Mouse (Mus musculus): Measurements from ENCODE around the gene Trmt61a. TPM values are rescaled to one million over a fixed set of nuclear protein-coding genes. Genes with fewer than 3 reads are reported as not detected.
"Not testable (repeated sequence)": the region's sequence is repeated elsewhere in the genome, so short reads cannot be mapped to it uniquely, and the experiment has no call there.

The Trmt61a gene
- 21.6 and 24.3 TPM in 2 replicates for polyA plus RNA-seq (2012; rRNA removed)

- H3K4me1 ChIP-seq (ENCODE audit: control insufficient read depth, insufficient read depth, low read length), result peaks cover 8% of the 10 kb centered on the region
- peak within 1 kb of the TSS; percentile 86 for H3K4me3 ChIP-seq (replicated peaks; ENCODE audit: extremely low read depth, low read depth, low read length)
- peak; percentile 77; the same call in 1 of the 2 replicates for TF ChIP-seq POLR2A (IDR thresholded peaks at IDR 0.05; ENCODE audit: borderline replicate concordance, extremely low read depth, low read depth, low read length)
- no peak for TF ChIP-seq CTCF (IDR thresholded peaks at IDR 0.05; ENCODE audit: insufficient read depth, low read length)
- peak; percentile 84 for DNase-seq
- under 1% methylated on average over 51 of the region's 51 CpGs for WGBS
These were observed at the start of gene Trmt61a for GRCm38 (mm10) chr12:111677882-111678669. Gene Trmt61a, plus strand, starts transcription at chr12:111678105.

GRCm38 (mm10) chr12:111648061-111648645 is 29.8 kb upstream of the Trmt61a start:
- DNase-seq, result peak; percentile 49
- WGBS, result 47% methylated on average over 6 of the region's 6 CpGs
- no peaks in the 10 kb centered on the region for H3K4me1 ChIP-seq (ENCODE audit: control insufficient read depth, insufficient read depth, low read length)
- peak; percentile 86 for TF ChIP-seq CTCF (IDR thresholded peaks at IDR 0.05; ENCODE audit: insufficient read depth, low read length)
- TF ChIP-seq POLR2A (IDR thresholded peaks at IDR 0.05; ENCODE audit: borderline replicate concordance, extremely low read depth, low read depth, low read length), result no peak
- H3K4me3 ChIP-seq (replicated peaks; ENCODE audit: extremely low read depth, low read depth, low read length), result no peak overlapping the region

GRCm38 (mm10) chr12:111652953-111653352 is 25.0 kb upstream of the Trmt61a start:
- DNase-seq, result no peak
- WGBS, result 86% methylated on average over 3 of the region's 3 CpGs
- Histone ChIP-seq H3K4me3 (replicated peaks; ENCODE audit: extremely low read depth, low read depth, low read length) (no peak overlapping the region), H3K4me1 (ENCODE audit: control insufficient read depth, insufficient read depth, low read length) (no peaks in the 10 kb centered on the region)
- TF ChIP-seq CTCF (IDR thresholded peaks at IDR 0.05; ENCODE audit: insufficient read depth, low read length) (no peak), POLR2A (IDR thresholded peaks at IDR 0.05; ENCODE audit: borderline replicate concordance, extremely low read depth, low read depth, low read length) (no peak)

- peak; percentile 61 for DNase-seq
- H3K4me3 ChIP-seq (replicated peaks; ENCODE audit: extremely low read depth, low read depth, low read length), result no peak overlapping the region
- H3K4me1 ChIP-seq (ENCODE audit: control insufficient read depth, insufficient read depth, low read length), result no peaks in the 10 kb centered on the region
- TF ChIP-seq POLR2A (IDR thresholded peaks at IDR 0.05; ENCODE audit: borderline replicate concordance, extremely low read depth, low read depth, low read length) (no peak), CTCF (IDR thresholded peaks at IDR 0.05; ENCODE audit: insufficient read depth, low read length) (peak; percentile 90)
- WGBS, result 24% methylated on average over 3 of the region's 3 CpGs
These were observed 24.5 kb upstream of the Trmt61a start for GRCm38 (mm10) chr12:111653434-111653833.

- Histone ChIP-seq H3K4me1 (ENCODE audit: control insufficient read depth, insufficient read depth, low read length) (no peaks in the 10 kb centered on the region), H3K4me3 (replicated peaks; ENCODE audit: extremely low read depth, low read depth, low read length) (no peak overlapping the region)
- DNase-seq, result no peak
- TF ChIP-seq POLR2A (IDR thresholded peaks at IDR 0.05; ENCODE audit: borderline replicate concordance, extremely low read depth, low read depth, low read length) (no peak), CTCF (IDR thresholded peaks at IDR 0.05; ENCODE audit: insufficient read depth, low read length) (no peak)
- WGBS, result 82% methylated on average over 11 of the region's 11 CpGs
These were observed 22.2 kb upstream of the Trmt61a start for GRCm38 (mm10) chr12:111655695-111656094.

- Histone ChIP-seq H3K4me1 (ENCODE audit: control insufficient read depth, insufficient read depth, low read length) (peaks cover 3% of the 10 kb centered on the region; the same call in 1 of the 2 replicates), H3K4me3 (replicated peaks; ENCODE audit: extremely low read depth, low read depth, low read length) (no peak overlapping the region)
- 91% methylated on average over 4 of the region's 4 CpGs for WGBS
- DNase-seq, result no peak
- TF ChIP-seq POLR2A (IDR thresholded peaks at IDR 0.05; ENCODE audit: borderline replicate concordance, extremely low read depth, low read depth, low read length) (no peak), CTCF (IDR thresholded peaks at IDR 0.05; ENCODE audit: insufficient read depth, low read length) (no peak)
These were observed 18.6 kb upstream of the Trmt61a start for GRCm38 (mm10) chr12:111659331-111659730.

- WGBS, result 96% methylated on average over 1 of the region's 1 CpGs
These were observed 17.3 kb upstream of the Trmt61a start for GRCm38 (mm10) chr12:111660628-111661027.

GRCm38 (mm10) chr12:111661554-111661953 is 16.4 kb upstream of the Trmt61a start:
- not testable (repeated sequence) for H3K4me1 ChIP-seq (ENCODE audit: control insufficient read depth, insufficient read depth, low read length); DNase-seq; H3K4me3 ChIP-seq (replicated peaks; ENCODE audit: extremely low read depth, low read depth, low read length)
- WGBS, result 98% methylated on average over 11 of the region's 11 CpGs

More at GRCm38 (mm10) chr12:111660628-111661027, 17.3 kb upstream of the Trmt61a start:
- no peak for DNase-seq
- H3K4me3 ChIP-seq (replicated peaks; ENCODE audit: extremely low read depth, low read depth, low read length), result no peak overlapping the region
- TF ChIP-seq POLR2A (IDR thresholded peaks at IDR 0.05; ENCODE audit: borderline replicate concordance, extremely low read depth, low read depth, low read length) (no peak), CTCF (IDR thresholded peaks at IDR 0.05; ENCODE audit: insufficient read depth, low read length) (no peak)
- peaks cover 3% of the 10 kb centered on the region; the same call in 1 of the 2 replicates for H3K4me1 ChIP-seq (ENCODE audit: control insufficient read depth, insufficient read depth, low read length)

- DNase-seq, result no peak
- peaks cover 3% of the 10 kb centered on the region; the same call in 1 of the 2 replicates for H3K4me1 ChIP-seq (ENCODE audit: control insufficient read depth, insufficient read depth, low read length)
- 48% methylated on average over 17 of the region's 17 CpGs for WGBS
- TF ChIP-seq POLR2A (IDR thresholded peaks at IDR 0.05; ENCODE audit: borderline replicate concordance, extremely low read depth, low read depth, low read length), result no peak
- no peak for TF ChIP-seq CTCF (IDR thresholded peaks at IDR 0.05; ENCODE audit: insufficient read depth, low read length)
- no peak overlapping the region for H3K4me3 ChIP-seq (replicated peaks; ENCODE audit: extremely low read depth, low read depth, low read length)
These were observed 14.4 kb upstream of the Trmt61a start for GRCm38 (mm10) chr12:111663228-111664143.

All from lung, adult 2 months (tissue).